Mouse (Mus musculus): ENCODE measurements around the gene Klk11. TPM values are rescaled to one million over a fixed set of nuclear protein-coding genes. Genes with fewer than 3 reads are reported as not detected.

The Klk11 gene
- polyA plus RNA-seq (2014; fragmentation: Nextera tagmentation; extraction: Ambion mirVana) = not detected in 2 replicates

GRCm38 (mm10) chr7:43774364-43774763, at the start of gene Klk11:
TSS of gene Klk11 (plus strand) at chr7:43774604.
- H3K27me3 ChIP-seq (replicated peaks; ENCODE audit: control insufficient read depth, insufficient read depth, low read length) = no peaks in the 10 kb centered on the region
- H3K4me2 ChIP-seq = no peak within 1 kb of the TSS
- no peaks in the 10 kb centered on the region for H3K4me1 ChIP-seq (replicated peaks; ENCODE audit: control insufficient read depth, insufficient read depth, low read length)
- 91% methylated on average over 5 of the region's 5 CpGs for WGBS
- no peaks in the 10 kb centered on the region for H3K9me3 ChIP-seq (ENCODE audit: control insufficient read depth, low read length)
- no peak within 1 kb of the TSS for H3K4me3 ChIP-seq (ENCODE audit: low read depth, low read length)
- ATAC-seq (replicated peaks; ENCODE audit: low FRiP score) = no peak
- H3K36me3 ChIP-seq (ENCODE audit: control insufficient read depth, insufficient read depth, low read length) = no peaks in the 10 kb centered on the region
- H3K9ac ChIP-seq (ENCODE audit: low read depth, low read length) = no peak within 1 kb of the TSS
- H3K27ac ChIP-seq (ENCODE audit: low read depth, low read length) = no peak within 1 kb of the TSS
- DNase-seq (ENCODE audit: low spot score) = no peak

DNA sequence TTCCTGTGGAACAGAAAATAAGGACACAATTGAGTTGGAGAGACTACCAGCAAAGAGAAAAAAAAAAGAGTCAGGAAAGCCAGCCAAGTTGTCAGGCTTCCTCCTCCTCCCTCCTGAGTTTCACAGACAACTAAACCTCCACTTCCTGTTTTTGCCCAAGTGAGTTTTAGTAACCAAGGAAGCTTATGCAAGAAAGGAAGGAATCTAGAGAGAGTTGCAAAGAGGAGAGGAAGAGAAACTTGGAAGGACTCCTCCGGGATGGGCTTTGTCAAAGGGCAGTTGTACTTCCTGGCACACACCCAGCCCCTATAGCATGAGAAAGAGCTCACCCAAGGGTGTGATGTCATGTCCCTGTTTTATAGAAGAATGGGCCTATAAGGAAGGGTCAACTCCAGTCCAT, 26.6 kb upstream of the Klk11 start:
- Histone ChIP-seq H3K4me1 (replicated peaks; ENCODE audit: control insufficient read depth, insufficient read depth, low read length) (no peaks in the 10 kb centered on the region), H3K4me2 (no peak overlapping the region), H3K27me3 (replicated peaks; ENCODE audit: control insufficient read depth, insufficient read depth, low read length) (no peaks in the 10 kb centered on the region), H3K9me3 (ENCODE audit: control insufficient read depth, low read length) (no peaks in the 10 kb centered on the region), H3K36me3 (ENCODE audit: control insufficient read depth, insufficient read depth, low read length) (no peaks in the 10 kb centered on the region), H3K27ac (ENCODE audit: low read depth, low read length) (no peak overlapping the region), H3K4me3 (ENCODE audit: low read depth, low read length) (no peak overlapping the region), H3K9ac (ENCODE audit: low read depth, low read length) (no peak overlapping the region)
- DNase-seq (ENCODE audit: low spot score) (no peak), ATAC-seq (replicated peaks; ENCODE audit: low FRiP score) (no peak)
- WGBS = 39% methylated on average over 1 of the region's 1 CpGs

DNA sequence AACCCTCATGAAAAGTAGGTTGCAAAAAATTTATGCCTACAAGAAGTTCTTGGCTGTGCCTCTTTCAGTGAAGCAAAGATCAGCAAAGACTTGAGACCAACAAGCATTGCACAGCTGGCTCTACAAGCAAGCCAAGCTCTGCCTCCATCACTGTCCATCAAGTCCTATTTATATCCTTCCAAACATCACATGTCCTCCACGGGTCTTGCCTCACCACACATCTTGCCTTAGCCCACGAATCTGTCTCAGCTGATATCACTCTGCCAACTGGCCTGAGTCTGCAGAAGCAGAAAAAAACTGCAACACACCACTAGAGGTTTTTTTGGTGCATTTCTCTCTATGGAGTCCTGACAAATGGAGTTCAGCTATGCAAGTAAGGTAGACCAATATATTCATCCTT, 21.6 kb upstream of the Klk11 start:
- WGBS = 52% methylated on average over 2 of the region's 2 CpGs

DNA sequence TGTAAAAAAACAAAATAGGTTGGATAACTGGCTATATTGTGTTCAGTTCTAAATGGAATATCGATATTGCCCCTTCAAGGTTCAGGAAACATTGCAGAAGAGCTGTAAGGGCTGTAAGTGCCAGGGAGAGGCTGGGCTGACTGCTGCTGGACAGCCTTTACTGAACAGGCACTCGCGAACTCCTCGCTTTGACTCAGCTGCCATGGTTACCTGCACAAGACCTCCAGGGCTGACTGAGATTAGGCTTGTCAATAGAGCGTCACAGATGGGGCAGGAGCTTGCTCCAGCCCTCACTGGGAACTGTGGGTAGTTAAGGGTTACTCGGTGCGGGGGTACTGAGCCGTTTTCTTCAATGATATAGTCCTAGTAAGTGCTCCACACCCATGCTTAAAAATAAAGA, 7.9 kb upstream of the Klk11 start:
- Histone ChIP-seq H3K4me3 (ENCODE audit: low read depth, low read length) (no peak overlapping the region), H3K9ac (ENCODE audit: low read depth, low read length) (no peak overlapping the region), H3K4me2 (no peak overlapping the region), H3K27me3 (replicated peaks; ENCODE audit: control insufficient read depth, insufficient read depth, low read length) (no peaks in the 10 kb centered on the region), H3K36me3 (ENCODE audit: control insufficient read depth, insufficient read depth, low read length) (no peaks in the 10 kb centered on the region), H3K27ac (ENCODE audit: low read depth, low read length) (no peak overlapping the region), H3K4me1 (replicated peaks; ENCODE audit: control insufficient read depth, insufficient read depth, low read length) (no peaks in the 10 kb centered on the region), H3K9me3 (ENCODE audit: control insufficient read depth, low read length) (no peaks in the 10 kb centered on the region)
- ATAC-seq (replicated peaks; ENCODE audit: low FRiP score) (no peak), DNase-seq (ENCODE audit: low spot score) (no peak)
- WGBS = 48% methylated on average over 8 of the region's 8 CpGs

More for the DNA sequence above, 21.6 kb upstream of the Klk11 start:
- Histone ChIP-seq H3K4me2 (no peak overlapping the region), H3K9me3 (ENCODE audit: control insufficient read depth, low read length) (no peaks in the 10 kb centered on the region), H3K4me1 (replicated peaks; ENCODE audit: control insufficient read depth, insufficient read depth, low read length) (no peaks in the 10 kb centered on the region), H3K36me3 (ENCODE audit: control insufficient read depth, insufficient read depth, low read length) (no peaks in the 10 kb centered on the region), H3K9ac (ENCODE audit: low read depth, low read length) (no peak overlapping the region), H3K27ac (ENCODE audit: low read depth, low read length) (no peak overlapping the region), H3K4me3 (ENCODE audit: low read depth, low read length) (no peak overlapping the region), H3K27me3 (replicated peaks; ENCODE audit: control insufficient read depth, insufficient read depth, low read length) (no peaks in the 10 kb centered on the region)
- DNase-seq (ENCODE audit: low spot score) (no peak), ATAC-seq (replicated peaks; ENCODE audit: low FRiP score) (no peak)

GRCm38 (mm10) chr7:43768597-43768996, 5.8 kb upstream of the Klk11 start, which contains the start of gene Klk12:
TSS of gene Klk12 (plus strand) at chr7:43768897.
- Histone ChIP-seq H3K36me3 (ENCODE audit: control insufficient read depth, insufficient read depth, low read length) (no peaks in the 10 kb centered on the region), H3K9me3 (ENCODE audit: control insufficient read depth, low read length) (no peaks in the 10 kb centered on the region), H3K4me1 (replicated peaks; ENCODE audit: control insufficient read depth, insufficient read depth, low read length) (no peaks in the 10 kb centered on the region), H3K27ac (ENCODE audit: low read depth, low read length) (no peak within 1 kb of the TSS), H3K4me3 (ENCODE audit: low read depth, low read length) (no peak within 1 kb of the TSS), H3K27me3 (replicated peaks; ENCODE audit: control insufficient read depth, insufficient read depth, low read length) (no peaks in the 10 kb centered on the region), H3K9ac (ENCODE audit: low read depth, low read length) (no peak within 1 kb of the TSS), H3K4me2 (no peak within 1 kb of the TSS)
- ATAC-seq (replicated peaks; ENCODE audit: low FRiP score) (no peak), DNase-seq (ENCODE audit: low spot score) (no peak)
- WGBS = 69% methylated on average over 4 of the region's 4 CpGs

- H3K4me2 ChIP-seq = no peak overlapping the region
- WGBS = 86% methylated on average over 8 of the region's 8 CpGs
- no peaks in the 10 kb centered on the region for H3K27me3 ChIP-seq (replicated peaks; ENCODE audit: control insufficient read depth, insufficient read depth, low read length)
- no peak overlapping the region for H3K4me3 ChIP-seq (ENCODE audit: low read depth, low read length)
- ATAC-seq (replicated peaks; ENCODE audit: low FRiP score) (no peak), DNase-seq (ENCODE audit: low spot score) (no peak)
- no peak overlapping the region for H3K9ac ChIP-seq (ENCODE audit: low read depth, low read length)
- no peaks in the 10 kb centered on the region for H3K4me1 ChIP-seq (replicated peaks; ENCODE audit: control insufficient read depth, insufficient read depth, low read length)
- no peak overlapping the region for H3K27ac ChIP-seq (ENCODE audit: low read depth, low read length)
- H3K9me3 ChIP-seq (ENCODE audit: control insufficient read depth, low read length) = no peaks in the 10 kb centered on the region
- no peaks in the 10 kb centered on the region for H3K36me3 ChIP-seq (ENCODE audit: control insufficient read depth, insufficient read depth, low read length)
Measured at GRCm38 (mm10) chr7:43769636-43770035, 4.8 kb upstream of the Klk11 start.

- Histone ChIP-seq H3K9me3 (ENCODE audit: control insufficient read depth, low read length) (no peaks in the 10 kb centered on the region), H3K9ac (ENCODE audit: low read depth, low read length) (no peak overlapping the region), H3K4me3 (ENCODE audit: low read depth, low read length) (no peak overlapping the region), H3K27me3 (replicated peaks; ENCODE audit: control insufficient read depth, insufficient read depth, low read length) (no peaks in the 10 kb centered on the region), H3K4me2 (no peak overlapping the region), H3K4me1 (replicated peaks; ENCODE audit: control insufficient read depth, insufficient read depth, low read length) (no peaks in the 10 kb centered on the region), H3K36me3 (ENCODE audit: control insufficient read depth, insufficient read depth, low read length) (no peaks in the 10 kb centered on the region), H3K27ac (ENCODE audit: low read depth, low read length) (no peak overlapping the region)
- DNase-seq (ENCODE audit: low spot score) = no peak
- ATAC-seq (replicated peaks; ENCODE audit: low FRiP score) = no peak
- WGBS = 89% methylated on average over 10 of the region's 10 CpGs
Measured at GRCm38 (mm10) chr7:43770701-43771100, 3.7 kb upstream of the Klk11 start.

DNA sequence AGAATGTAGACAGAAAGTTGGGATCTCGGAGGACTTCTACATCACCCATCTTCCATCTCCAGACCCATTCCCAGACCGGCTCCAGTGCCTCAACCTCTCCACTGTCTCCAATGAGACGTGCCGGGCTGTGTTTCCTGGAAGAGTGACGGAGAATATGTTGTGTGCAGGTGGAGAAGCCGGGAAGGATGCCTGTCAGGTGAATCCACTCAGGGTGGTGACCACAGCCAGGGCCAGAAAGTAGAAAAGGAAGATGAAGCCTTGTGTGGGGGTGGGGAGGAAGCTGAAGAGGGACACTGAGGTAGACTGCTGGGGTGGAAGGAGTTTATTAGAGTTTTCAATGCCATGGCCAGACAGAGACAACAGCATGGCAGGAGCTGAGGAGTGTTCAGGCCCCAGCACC, 2.5 kb upstream of the Klk11 start:
- Histone ChIP-seq H3K4me1 (replicated peaks; ENCODE audit: control insufficient read depth, insufficient read depth, low read length) (no peaks in the 10 kb centered on the region), H3K27me3 (replicated peaks; ENCODE audit: control insufficient read depth, insufficient read depth, low read length) (no peaks in the 10 kb centered on the region), H3K9ac (ENCODE audit: low read depth, low read length) (no peak overlapping the region), H3K4me3 (ENCODE audit: low read depth, low read length) (no peak overlapping the region), H3K4me2 (no peak overlapping the region), H3K36me3 (ENCODE audit: control insufficient read depth, insufficient read depth, low read length) (no peaks in the 10 kb centered on the region), H3K9me3 (ENCODE audit: control insufficient read depth, low read length) (no peaks in the 10 kb centered on the region), H3K27ac (ENCODE audit: low read depth, low read length) (no peak overlapping the region)
- ATAC-seq (replicated peaks; ENCODE audit: low FRiP score) = no peak
- no peak for DNase-seq (ENCODE audit: low spot score)
- 81% methylated on average over 6 of the region's 6 CpGs for WGBS

DNA sequence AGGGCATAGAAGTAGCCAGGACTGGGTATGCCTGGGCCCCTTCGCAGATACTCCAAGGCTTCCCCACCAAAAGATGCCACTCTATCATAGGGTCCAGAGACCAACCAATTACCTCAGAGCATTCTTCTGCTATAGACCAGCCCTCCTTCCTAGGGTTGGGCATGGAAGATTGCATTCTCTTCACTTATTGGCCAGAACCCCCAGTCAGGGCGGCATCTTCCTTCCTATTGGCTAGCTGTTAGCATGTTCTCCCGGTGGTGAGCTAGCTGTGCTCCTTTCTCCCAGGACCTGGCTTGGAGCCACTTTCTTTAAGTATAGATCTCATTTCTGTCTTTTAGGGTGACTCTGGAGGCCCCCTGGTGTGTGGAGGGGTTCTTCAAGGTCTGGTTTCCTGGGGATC, 1.5 kb upstream of the Klk11 start:
- no peaks in the 10 kb centered on the region for H3K4me1 ChIP-seq (replicated peaks; ENCODE audit: control insufficient read depth, insufficient read depth, low read length)
- no peaks in the 10 kb centered on the region for H3K27me3 ChIP-seq (replicated peaks; ENCODE audit: control insufficient read depth, insufficient read depth, low read length)
- H3K36me3 ChIP-seq (ENCODE audit: control insufficient read depth, insufficient read depth, low read length) = no peaks in the 10 kb centered on the region
- no peak overlapping the region for H3K4me2 ChIP-seq
- no peak for ATAC-seq (replicated peaks; ENCODE audit: low FRiP score)
- no peak overlapping the region for H3K4me3 ChIP-seq (ENCODE audit: low read depth, low read length)
- no peak overlapping the region for H3K9ac ChIP-seq (ENCODE audit: low read depth, low read length)
- WGBS = 81% methylated on average over 3 of the region's 3 CpGs
- H3K27ac ChIP-seq (ENCODE audit: low read depth, low read length) = no peak overlapping the region
- H3K9me3 ChIP-seq (ENCODE audit: control insufficient read depth, low read length) = no peaks in the 10 kb centered on the region
- no peak for DNase-seq (ENCODE audit: low spot score)
